Mouse (Mus musculus) stomach, postnatal 0 days (tissue): ENCODE measurements around the gene Slc9b2.

Source experiments
- CTCF ChIP-seq: IDR thresholded peaks from 2 replicates; pipeline ENCODE4 v1.5.1; 2016; ENCODE audit warnings: antibody characterized with exemption, low read depth, mild to moderate bottlenecking, moderate library complexity
- EP300 ChIP-seq: optimal IDR thresholded peaks from 2 replicates; pipeline ENCODE3; 2016; ENCODE audit warnings: antibody characterized with exemption

DNA sequence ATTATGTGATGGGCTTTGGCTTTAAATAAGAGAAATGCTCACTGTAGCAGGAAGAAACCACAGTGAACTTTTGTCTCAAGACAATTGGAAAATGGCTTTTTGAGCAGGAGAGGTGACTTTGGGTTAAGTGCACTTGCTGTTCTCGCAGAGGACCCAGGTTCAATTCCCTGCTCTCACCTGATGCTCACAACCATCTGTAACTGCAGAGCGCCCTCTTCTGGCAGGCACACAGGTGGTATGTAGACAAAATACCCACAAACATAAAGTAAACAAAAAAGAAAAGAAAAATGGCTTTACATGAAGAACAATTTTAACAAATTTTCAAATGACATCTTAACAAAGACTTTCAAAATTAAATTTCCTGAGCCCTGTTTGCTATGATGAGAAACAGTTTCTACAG is 20.1 kb downstream of the Slc9b2 start:
- peak; percentile 57 for TF ChIP-seq CTCF
- no peak for TF ChIP-seq EP300
